Mouse (Mus musculus) cortical plate, adult 2 months (tissue): ENCODE results near the gene Pgap3.

Experiments used
- CTCF ChIP-seq: fragments of 200-500 bp; IDR thresholded peaks from 2 replicates; pipeline ENCODE4 v1.5.1; 2011; ENCODE audit warnings: mild to moderate bottlenecking, control low read depth, low read length; ENCODE audit not compliant: insufficient read depth; ENCODE audit errors: extremely low read depth
- POLR2A ChIP-seq: fragments of 200-500 bp; IDR thresholded peaks from 2 replicates; pipeline ENCODE4 v1.6.1; 2011; ENCODE audit warnings: mild to moderate bottlenecking, low read length, control low read depth; ENCODE audit not compliant: insufficient read depth; ENCODE audit errors: extremely low read depth

DNA sequence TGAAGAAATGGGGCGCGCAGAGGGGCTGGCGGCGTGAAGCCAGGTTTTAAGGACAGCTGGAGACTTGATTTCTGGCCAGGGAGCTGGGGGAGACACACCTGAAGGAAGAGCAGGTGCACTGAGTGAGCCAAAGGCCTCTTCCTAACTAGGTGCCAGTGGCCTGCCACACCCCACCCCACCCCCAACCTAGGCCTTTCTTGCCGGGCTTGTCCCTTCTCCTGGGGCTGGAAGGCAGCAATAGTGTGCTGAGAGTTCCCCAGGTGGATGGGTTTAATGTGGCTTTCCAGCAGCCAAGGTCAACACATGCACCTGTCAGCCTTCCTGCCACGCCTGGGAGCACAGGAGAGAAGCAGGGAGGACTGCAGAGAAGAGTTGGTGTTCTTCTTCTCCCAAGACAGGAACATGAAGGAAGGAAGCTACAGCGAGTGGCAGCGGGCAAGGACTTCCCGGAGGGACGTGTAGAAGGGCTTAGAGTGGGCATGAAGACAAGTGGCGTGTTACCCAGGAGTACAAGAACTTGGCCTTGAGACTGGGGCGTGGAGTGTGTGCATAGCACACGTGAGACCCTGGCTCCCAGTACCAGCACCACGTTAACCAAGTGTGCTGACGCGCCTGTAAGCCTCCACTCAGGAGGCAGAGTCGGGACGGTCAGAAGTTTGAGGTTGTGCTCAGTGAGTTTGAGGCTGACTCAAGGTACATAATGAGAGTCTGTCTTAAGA lies 47.9 kb downstream of the Pgap3 start:
- TF ChIP-seq POLR2A (no peak), CTCF (no peak)
